Mouse (Mus musculus): ENCODE measurements around the gene Gimap7. TPM values are rescaled to one million over a fixed set of nuclear protein-coding genes. Genes with fewer than 3 reads are reported as not detected.

The Gimap7 gene
- polyA plus RNA-seq, 1 experiment from 2014 or later, result not detected

- no peak overlapping the region for H3K9ac ChIP-seq
- H3K4me1 ChIP-seq, result no peaks in the 10 kb centered on the region
- no peak for ATAC-seq (ENCODE audit: insufficient number of reproducible peaks, insufficient read depth, low FRiP score, low TSS enrichment)
- no peaks in the 10 kb centered on the region for H3K27me3 ChIP-seq
- no peaks in the 10 kb centered on the region for H3K36me3 ChIP-seq
- WGBS, result 51% methylated on average over 8 of the region's 8 CpGs
- no peak overlapping the region for H3K4me3 ChIP-seq
- H3K27ac ChIP-seq, result no peak overlapping the region
- no peak overlapping the region for H3K4me2 ChIP-seq (replicated peaks)
- no peaks in the 10 kb centered on the region for H3K9me3 ChIP-seq
Measured at GRCm38 (mm10) chr6:48732864-48733304, 14.5 kb downstream of the Gimap7 start.

- Histone ChIP-seq H3K4me1 (no peaks in the 10 kb centered on the region), H3K36me3 (no peaks in the 10 kb centered on the region), H3K27me3 (no peaks in the 10 kb centered on the region), H3K27ac (no peak overlapping the region), H3K4me3 (no peak overlapping the region), H3K9me3 (no peaks in the 10 kb centered on the region), H3K4me2 (replicated peaks) (no peak overlapping the region), H3K9ac (no peak overlapping the region)
- WGBS, result 86% methylated on average over 1 of the region's 1 CpGs
- ATAC-seq (ENCODE audit: insufficient number of reproducible peaks, insufficient read depth, low FRiP score, low TSS enrichment), result no peak
Measured at GRCm38 (mm10) chr6:48733660-48734059, 15.2 kb downstream of the Gimap7 start.

GRCm38 (mm10) chr6:48737053-48737452 lies 18.6 kb downstream of the Gimap7 start:
- H3K27me3 ChIP-seq, result peaks cover 20% of the 10 kb centered on the region
- H3K4me3 ChIP-seq, result no peak overlapping the region
- H3K4me1 ChIP-seq, result no peaks in the 10 kb centered on the region; the same call in 1 of the 2 replicates
- H3K27ac ChIP-seq, result no peak overlapping the region
- H3K36me3 ChIP-seq, result no peaks in the 10 kb centered on the region
- 71% methylated on average over 2 of the region's 2 CpGs for WGBS
- no peak overlapping the region for H3K4me2 ChIP-seq (replicated peaks)
- no peak overlapping the region for H3K9ac ChIP-seq
- ATAC-seq (ENCODE audit: insufficient number of reproducible peaks, insufficient read depth, low FRiP score, low TSS enrichment), result no peak
- H3K9me3 ChIP-seq, result no peaks in the 10 kb centered on the region

- ATAC-seq (ENCODE audit: insufficient number of reproducible peaks, insufficient read depth, low FRiP score, low TSS enrichment), result no peak
- 87% methylated on average over 5 of the region's 5 CpGs for WGBS
- Histone ChIP-seq H3K4me1 (peaks cover 5% of the 10 kb centered on the region), H3K4me3 (no peak overlapping the region), H3K9ac (no peak overlapping the region), H3K27ac (no peak overlapping the region), H3K9me3 (no peaks in the 10 kb centered on the region), H3K4me2 (replicated peaks) (no peak overlapping the region), H3K36me3 (no peaks in the 10 kb centered on the region), H3K27me3 (peaks cover 26% of the 10 kb centered on the region)
Measured at GRCm38 (mm10) chr6:48737688-48738087, 19.3 kb downstream of the Gimap7 start.

- Histone ChIP-seq H3K36me3 (no peaks in the 10 kb centered on the region), H3K4me1 (peaks cover 9% of the 10 kb centered on the region), H3K4me2 (replicated peaks) (no peak within 1 kb of the TSS), H3K9ac (no peak within 1 kb of the TSS), H3K9me3 (no peaks in the 10 kb centered on the region), H3K27me3 (peaks cover 41% of the 10 kb centered on the region), H3K4me3 (no peak within 1 kb of the TSS), H3K27ac (no peak within 1 kb of the TSS)
- ATAC-seq (ENCODE audit: insufficient number of reproducible peaks, insufficient read depth, low FRiP score, low TSS enrichment), result no peak
- 78% methylated on average over 15 of the region's 15 CpGs for WGBS
Measured at GRCm38 (mm10) chr6:48738961-48739779, 20.7 kb downstream of the Gimap7 start, which contains the start of gene Gimap1. Gene Gimap1 (plus strand): TSS chr6:48739054.

GRCm38 (mm10) chr6:48739780-48740055 lies 21.3 kb downstream of the Gimap7 start:
- Histone ChIP-seq H3K27ac (no peak overlapping the region), H3K4me2 (replicated peaks) (no peak overlapping the region), H3K36me3 (no peaks in the 10 kb centered on the region), H3K27me3 (peaks cover 42% of the 10 kb centered on the region), H3K9me3 (no peaks in the 10 kb centered on the region), H3K4me1 (peaks cover 9% of the 10 kb centered on the region), H3K9ac (no peak overlapping the region), H3K4me3 (no peak overlapping the region)
- no peak for ATAC-seq (ENCODE audit: insufficient number of reproducible peaks, insufficient read depth, low FRiP score, low TSS enrichment)
- 94% methylated on average over 3 of the region's 3 CpGs for WGBS

GRCm38 (mm10) chr6:48740501-48741169 lies 22.2 kb downstream of the Gimap7 start:
- H3K4me1 ChIP-seq, result peaks cover 9% of the 10 kb centered on the region
- no peak overlapping the region for H3K9ac ChIP-seq
- no peak overlapping the region for H3K4me3 ChIP-seq
- 68% methylated on average over 3 of the region's 3 CpGs for WGBS
- H3K9me3 ChIP-seq, result no peaks in the 10 kb centered on the region
- no peak overlapping the region for H3K27ac ChIP-seq
- no peaks in the 10 kb centered on the region for H3K36me3 ChIP-seq
- no peak overlapping the region for H3K4me2 ChIP-seq (replicated peaks)
- no peak for ATAC-seq (ENCODE audit: insufficient number of reproducible peaks, insufficient read depth, low FRiP score, low TSS enrichment)
- peaks cover 42% of the 10 kb centered on the region for H3K27me3 ChIP-seq

GRCm38 (mm10) chr6:48741273-48741672 lies 22.9 kb downstream of the Gimap7 start:
- Histone ChIP-seq H3K4me1 (peaks cover 13% of the 10 kb centered on the region), H3K4me2 (replicated peaks) (no peak overlapping the region), H3K9me3 (no peaks in the 10 kb centered on the region), H3K36me3 (no peaks in the 10 kb centered on the region), H3K9ac (no peak overlapping the region), H3K27me3 (peaks cover 42% of the 10 kb centered on the region), H3K27ac (no peak overlapping the region), H3K4me3 (no peak overlapping the region)
- WGBS, result 31% methylated on average over 3 of the region's 3 CpGs
- no peak for ATAC-seq (ENCODE audit: insufficient number of reproducible peaks, insufficient read depth, low FRiP score, low TSS enrichment)

- Histone ChIP-seq H3K36me3 (no peaks in the 10 kb centered on the region), H3K9ac (no peak overlapping the region), H3K27me3 (peaks cover 42% of the 10 kb centered on the region), H3K4me2 (replicated peaks) (no peak overlapping the region), H3K27ac (no peak overlapping the region), H3K9me3 (no peaks in the 10 kb centered on the region), H3K4me1 (peaks cover 13% of the 10 kb centered on the region), H3K4me3 (no peak overlapping the region)
- ATAC-seq (ENCODE audit: insufficient number of reproducible peaks, insufficient read depth, low FRiP score, low TSS enrichment), result no peak
- 33% methylated on average over 9 of the region's 9 CpGs for WGBS
Measured at GRCm38 (mm10) chr6:48741711-48742206, 23.3 kb downstream of the Gimap7 start.

GRCm38 (mm10) chr6:48742422-48743351 lies 24.3 kb downstream of the Gimap7 start:
- H3K9me3 ChIP-seq, result no peaks in the 10 kb centered on the region
- no peak overlapping the region; the same call in 1 of the 2 replicates for H3K9ac ChIP-seq
- H3K4me2 ChIP-seq (replicated peaks), result peak overlapping the region; percentile 82
- H3K27ac ChIP-seq, result no peak overlapping the region
- H3K36me3 ChIP-seq, result no peaks in the 10 kb centered on the region
- H3K4me3 ChIP-seq, result peak overlapping the region; percentile 42
- H3K4me1 ChIP-seq, result peaks cover 13% of the 10 kb centered on the region
- 0 out of 2 replicates have a peak, but pooled peaks have one; percentile 31 for ATAC-seq (ENCODE audit: insufficient number of reproducible peaks, insufficient read depth, low FRiP score, low TSS enrichment)
- WGBS, result 2% methylated on average over 52 of the region's 52 CpGs
- H3K27me3 ChIP-seq, result peaks cover 42% of the 10 kb centered on the region

GRCm38 (mm10) chr6:48745490-48745889 lies 27.1 kb downstream of the Gimap7 start:
- WGBS, result 53% methylated on average over 2 of the region's 2 CpGs
- Histone ChIP-seq H3K4me1 (peaks cover 13% of the 10 kb centered on the region), H3K4me3 (no peak overlapping the region), H3K4me2 (replicated peaks) (no peak overlapping the region), H3K36me3 (no peaks in the 10 kb centered on the region), H3K9ac (no peak overlapping the region), H3K9me3 (no peaks in the 10 kb centered on the region), H3K27ac (no peak overlapping the region), H3K27me3 (peaks cover 38% of the 10 kb centered on the region)
- no peak for ATAC-seq (ENCODE audit: insufficient number of reproducible peaks, insufficient read depth, low FRiP score, low TSS enrichment)
